Mouse (Mus musculus) stomach, embryonic 16.5 days (tissue): Measurements from ENCODE around the gene S100a7a. TPM values are rescaled to one million over a fixed set of nuclear protein-coding genes. Genes with fewer than 3 reads are reported as not detected.

Experiments used
- ATAC-seq: fragments of 200-750 bp; cut with Nextera tagmentation; 2 replicates; pipeline ENCODE4 v1.8.0; 2017; ENCODE audit warnings: moderate number of reproducible peaks, moderate TSS enrichment; ENCODE audit not compliant: insufficient read depth, low FRiP score
- H3K27ac ChIP-seq: fragments of 300-500 bp; sonication (generic); 2 replicates; pipeline ENCODE4 v1.5.1; 2014; ENCODE audit warnings: low read length
- H3K27me3 ChIP-seq: fragments of 300-500 bp; sonication (generic); 2 replicates; pipeline ENCODE4 v1.6.1; 2014; ENCODE audit warnings: low read length, control low read depth, mixed read lengths; ENCODE audit not compliant: control insufficient read depth, insufficient read depth
- H3K36me3 ChIP-seq: fragments of 300-500 bp; sonication (generic); 2 replicates; pipeline ENCODE4 v1.6.1; 2014; ENCODE audit warnings: low read length; ENCODE audit not compliant: control insufficient read depth, insufficient read depth
- H3K4me1 ChIP-seq: fragments of 300-500 bp; sonication (generic); 2 replicates; pipeline ENCODE4 v1.6.1; 2014; ENCODE audit warnings: low read length, control low read depth, mixed read lengths; ENCODE audit not compliant: control insufficient read depth, insufficient read depth
- H3K4me2 ChIP-seq: fragments of 300-500 bp; sonication (generic); 2 replicates; pipeline ENCODE4 v1.6.1; 2014; ENCODE audit warnings: low read depth, low read length, mixed read lengths
- H3K4me3 ChIP-seq: fragments of 300-500 bp; sonication (generic); replicated peaks from 2 replicates; pipeline ENCODE4 v1.5.1; 2014; ENCODE audit warnings: mild to moderate bottlenecking, low read length
- H3K9ac ChIP-seq: fragments of 300-500 bp; sonication (generic); 2 replicates; pipeline ENCODE4 v1.6.1; 2014; ENCODE audit warnings: low read length
- H3K9me3 ChIP-seq: fragments of 300-500 bp; sonication (generic); replicated peaks from 2 replicates; pipeline ENCODE4 v1.6.1; 2016; ENCODE audit warnings: low read length, control low read depth; ENCODE audit not compliant: control insufficient read depth
- WGBS: fragments of 180-500 bp; shearing (Covaris S2); extraction: QIAGEN DNeasy Blood & Tissue Kit; methylation state at CpG from one replicate; pipeline ENCODE4 v1.1.7; 2014; 5-methylcytosine and 5-hydroxymethylcytosine counted together
- polyA plus RNA-seq: library from polyadenylated mRNA; unstranded; fragments of >200 nt; fragmentation: Nextera tagmentation; extraction: Ambion mirVana; gene quantifications from 2 replicates; pipeline ENCODE4 v1.2.1, GENCODE M21; 2015

S100a7a gene
- polyA plus RNA-seq, 1 experiment from 2014 or later: 9.8 TPM

- H3K27me3 ChIP-seq: no peaks in the 10 kb centered on the region
- H3K9me3 ChIP-seq: no peaks in the 10 kb centered on the region
- no peak overlapping the region for H3K4me2 ChIP-seq
- H3K36me3 ChIP-seq: no peaks in the 10 kb centered on the region
- H3K9ac ChIP-seq: no peak overlapping the region
- H3K4me3 ChIP-seq: no peak overlapping the region
- H3K27ac ChIP-seq: no peak overlapping the region
- no peak for ATAC-seq
- no peaks in the 10 kb centered on the region for H3K4me1 ChIP-seq
- 53% methylated on average over 7 of the region's 7 CpGs for WGBS
Measured at GRCm38 (mm10) chr3:90639511-90640154, 14.2 kb upstream of the S100a7a start.

- 79% methylated on average over 7 of the region's 7 CpGs for WGBS
- Histone ChIP-seq H3K4me3 (no peak overlapping the region), H3K9ac (no peak overlapping the region), H3K27me3 (no peaks in the 10 kb centered on the region), H3K27ac (no peak overlapping the region), H3K4me1 (no peaks in the 10 kb centered on the region), H3K9me3 (no peaks in the 10 kb centered on the region), H3K36me3 (no peaks in the 10 kb centered on the region), H3K4me2 (no peak overlapping the region)
- ATAC-seq: no peak
Measured at GRCm38 (mm10) chr3:90640981-90641380, 12.8 kb upstream of the S100a7a start.

- H3K4me2 ChIP-seq: no peak overlapping the region
- no peak overlapping the region for H3K9ac ChIP-seq
- no peaks in the 10 kb centered on the region for H3K36me3 ChIP-seq
- no peak overlapping the region for H3K27ac ChIP-seq
- no peaks in the 10 kb centered on the region for H3K9me3 ChIP-seq
- 54% methylated on average over 3 of the region's 3 CpGs for WGBS
- no peaks in the 10 kb centered on the region for H3K27me3 ChIP-seq
- H3K4me1 ChIP-seq: no peaks in the 10 kb centered on the region
- no peak for ATAC-seq
- no peak overlapping the region for H3K4me3 ChIP-seq
Measured at GRCm38 (mm10) chr3:90644220-90644619, 9.6 kb upstream of the S100a7a start.

- H3K4me1 ChIP-seq: no peaks in the 10 kb centered on the region
- no peak overlapping the region for H3K4me3 ChIP-seq
- H3K27me3 ChIP-seq: no peaks in the 10 kb centered on the region
- H3K9me3 ChIP-seq: no peaks in the 10 kb centered on the region
- WGBS: 59% methylated on average over 1 of the region's 1 CpGs
- no peak overlapping the region for H3K9ac ChIP-seq
- H3K27ac ChIP-seq: no peak overlapping the region
- ATAC-seq: no peak
- no peaks in the 10 kb centered on the region for H3K36me3 ChIP-seq
- no peak overlapping the region for H3K4me2 ChIP-seq
Measured at GRCm38 (mm10) chr3:90647291-90647690, 6.5 kb upstream of the S100a7a start.

- no peaks in the 10 kb centered on the region for H3K36me3 ChIP-seq
- H3K4me2 ChIP-seq: no peak overlapping the region
- no peak overlapping the region for H3K4me3 ChIP-seq
- H3K9me3 ChIP-seq: no peaks in the 10 kb centered on the region
- ATAC-seq: no peak
- H3K27ac ChIP-seq: no peak overlapping the region
- no peaks in the 10 kb centered on the region for H3K4me1 ChIP-seq
- H3K9ac ChIP-seq: no peak overlapping the region
- H3K27me3 ChIP-seq: no peaks in the 10 kb centered on the region
Measured at GRCm38 (mm10) chr3:90648981-90649380, 4.8 kb upstream of the S100a7a start.

GRCm38 (mm10) chr3:90649832-90650231 lies 4.0 kb upstream of the S100a7a start:
- H3K36me3 ChIP-seq: no peaks in the 10 kb centered on the region
- H3K9ac ChIP-seq: no peak overlapping the region
- H3K27me3 ChIP-seq: no peaks in the 10 kb centered on the region
- no peaks in the 10 kb centered on the region for H3K4me1 ChIP-seq
- 89% methylated on average over 2 of the region's 2 CpGs for WGBS
- no peak overlapping the region for H3K4me2 ChIP-seq
- H3K9me3 ChIP-seq: no peaks in the 10 kb centered on the region
- ATAC-seq: no peak
- H3K27ac ChIP-seq: no peak overlapping the region
- no peak overlapping the region for H3K4me3 ChIP-seq

- no peak overlapping the region for H3K4me3 ChIP-seq
- no peak overlapping the region for H3K9ac ChIP-seq
- H3K4me1 ChIP-seq: no peaks in the 10 kb centered on the region
- 33% methylated on average over 5 of the region's 5 CpGs for WGBS
- no peak overlapping the region for H3K4me2 ChIP-seq
- H3K27me3 ChIP-seq: no peaks in the 10 kb centered on the region
- peak; percentile 79; the same call in 1 of the 2 replicates for ATAC-seq
- no peaks in the 10 kb centered on the region for H3K36me3 ChIP-seq
- no peak overlapping the region for H3K27ac ChIP-seq
- H3K9me3 ChIP-seq: no peaks in the 10 kb centered on the region
Measured at GRCm38 (mm10) chr3:90652878-90653508, 824 bp upstream of the S100a7a start.

GRCm38 (mm10) chr3:90657405-90657804 lies 3.6 kb downstream of the S100a7a start:
- no peaks in the 10 kb centered on the region for H3K4me1 ChIP-seq
- WGBS: 81% methylated on average over 4 of the region's 4 CpGs
- no peak overlapping the region for H3K9ac ChIP-seq
- no peaks in the 10 kb centered on the region for H3K9me3 ChIP-seq
- no peaks in the 10 kb centered on the region for H3K27me3 ChIP-seq
- no peak overlapping the region for H3K4me2 ChIP-seq
- no peaks in the 10 kb centered on the region for H3K36me3 ChIP-seq
- no peak overlapping the region for H3K4me3 ChIP-seq
- no peak for ATAC-seq
- no peak overlapping the region for H3K27ac ChIP-seq

- H3K36me3 ChIP-seq: no peaks in the 10 kb centered on the region
- no peak overlapping the region for H3K27ac ChIP-seq
- H3K4me1 ChIP-seq: no peaks in the 10 kb centered on the region
- no peak overlapping the region for H3K4me2 ChIP-seq
- ATAC-seq: no peak
- no peak overlapping the region for H3K9ac ChIP-seq
- no peak overlapping the region for H3K4me3 ChIP-seq
- no peaks in the 10 kb centered on the region for H3K27me3 ChIP-seq
- no peaks in the 10 kb centered on the region for H3K9me3 ChIP-seq
Measured at GRCm38 (mm10) chr3:90659364-90660044, 5.7 kb downstream of the S100a7a start.
